Mouse (Mus musculus) left cerebral cortex, postnatal 36 days (tissue): ENCODE data around the gene Kif5c. TPM values are rescaled to one million over a fixed set of nuclear protein-coding genes. Genes with fewer than 3 reads are reported as not detected.
A peak's percentile ranks its signal among the peaks of the same experiment; 100 is the strongest.

Source experiments
- DNase-seq, 2 experiments: peaks; one replicate each; pipeline ENCODE4 v3.0.0; 2021 to 2022; ENCODE audit warnings: low spot score in 2 of 2, mixed read lengths in 1 of 2
- intact Hi-C: fragments of 180-260 bp; cut with DNase I; formaldehyde crosslinking; loops from one replicate; pipeline ENCODE4 v1.15.1; 2025
- total RNA-seq, 2 experiments: library from RNA; stranded (reverse); gene quantifications; 2 replicates each; pipeline ENCODE4 v1.2.3; 2021

Kif5c gene
- total RNA-seq = 100 to 1,000 TPM; 591 to 630 TPM

DNA sequence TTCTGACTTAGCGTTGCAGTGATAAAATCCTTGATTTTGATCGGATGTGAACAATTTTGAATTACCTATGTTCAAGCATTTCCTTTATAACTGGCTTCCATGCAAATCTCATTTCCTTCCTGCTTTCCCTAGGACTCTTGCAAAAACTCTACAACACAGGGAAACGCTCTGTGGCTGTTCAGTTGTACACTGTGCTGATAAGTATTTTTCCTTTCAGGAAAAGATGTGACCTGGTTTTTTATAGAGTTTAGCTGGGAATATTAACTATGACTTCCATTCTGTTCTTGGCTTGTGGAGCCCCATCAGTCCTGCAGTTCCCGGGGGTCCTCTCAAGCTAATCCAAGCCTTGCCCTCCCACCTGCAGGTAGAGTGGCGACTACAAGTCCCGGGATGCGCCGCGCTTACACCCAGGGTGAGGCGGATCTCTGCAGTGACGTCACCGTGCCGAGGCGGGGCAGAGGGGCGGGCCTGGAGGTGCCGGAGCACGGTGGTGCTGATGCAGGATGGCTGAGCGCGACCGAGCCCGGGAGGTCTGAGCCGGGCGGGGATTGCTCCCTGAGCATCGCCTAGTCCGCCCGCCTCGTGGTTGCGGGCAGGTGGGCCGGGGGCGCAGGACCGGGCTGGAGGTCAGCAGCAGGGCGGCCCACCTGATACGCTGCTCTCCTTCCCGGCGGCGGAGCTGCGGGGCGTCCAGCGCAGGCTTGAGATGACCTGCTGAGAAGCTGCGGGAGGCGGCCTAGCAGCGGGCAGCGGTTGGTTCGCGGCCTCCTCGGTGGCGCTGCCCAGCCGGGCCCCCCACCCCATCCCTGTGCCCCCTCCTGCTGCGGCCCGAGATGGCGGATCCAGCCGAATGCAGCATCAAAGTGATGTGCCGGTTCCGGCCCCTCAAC lies at the start of gene Kif5c:
Gene Kif5c (plus strand): TSS at position 470 of the 890 bp plus-strand sequence.
- intact Hi-C loops = loop anchor here (5.0 kb wide), 1 partner anchor 47 kb away; no protein-coding TSS in a partner anchor
- DNase-seq = peak; percentile 92 to 95

DNA sequence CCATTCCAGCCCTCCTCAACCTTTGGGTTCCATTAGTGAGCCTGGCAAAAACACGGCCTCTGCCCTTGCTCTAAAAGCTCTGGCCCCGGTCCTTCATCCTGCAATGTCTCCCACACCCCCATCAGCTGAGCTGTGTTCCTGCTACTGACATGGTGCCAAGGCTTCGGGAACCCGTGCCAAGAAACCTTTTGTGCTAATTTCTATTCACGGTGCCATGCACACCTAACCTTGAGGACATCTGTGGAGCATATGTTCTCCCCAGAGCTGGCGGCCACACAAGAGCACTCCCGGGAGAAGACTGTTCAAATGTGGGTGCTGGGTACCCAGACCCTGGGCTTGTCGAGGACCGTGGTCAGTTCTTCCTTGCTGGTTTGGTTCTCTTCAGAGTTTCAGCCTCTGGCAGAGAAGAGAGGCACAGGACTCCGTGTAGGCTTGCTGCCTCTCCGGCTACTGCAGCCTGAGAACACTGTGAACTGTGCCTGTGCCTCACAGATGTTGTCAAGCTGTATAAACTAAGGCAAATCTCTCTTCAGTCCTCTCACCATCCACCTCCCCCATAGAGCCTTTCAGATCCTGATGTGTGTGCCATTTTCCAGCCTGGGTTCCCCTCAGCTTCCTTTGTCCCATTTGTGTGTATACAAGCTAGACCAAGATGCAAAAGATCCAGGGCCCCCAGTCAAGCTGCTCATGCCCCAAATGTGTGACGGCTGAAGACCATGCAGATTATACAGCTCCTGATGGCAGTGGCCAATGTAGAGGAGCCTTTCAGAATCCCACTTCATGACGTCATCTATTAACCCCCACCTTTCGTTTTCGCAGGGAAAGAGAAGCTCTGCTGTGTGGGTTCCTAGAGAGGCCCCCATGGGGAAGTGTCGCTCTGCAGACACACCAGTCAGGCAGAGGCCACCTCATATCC lies 49.0 kb upstream of the Kif5c start:
- intact Hi-C loops = loop anchor here (5.0 kb wide), 1 partner anchor 47 kb away; the partner anchor contains the start of gene Kif5c
- peak; percentile 25 to 45 for DNase-seq

DNA sequence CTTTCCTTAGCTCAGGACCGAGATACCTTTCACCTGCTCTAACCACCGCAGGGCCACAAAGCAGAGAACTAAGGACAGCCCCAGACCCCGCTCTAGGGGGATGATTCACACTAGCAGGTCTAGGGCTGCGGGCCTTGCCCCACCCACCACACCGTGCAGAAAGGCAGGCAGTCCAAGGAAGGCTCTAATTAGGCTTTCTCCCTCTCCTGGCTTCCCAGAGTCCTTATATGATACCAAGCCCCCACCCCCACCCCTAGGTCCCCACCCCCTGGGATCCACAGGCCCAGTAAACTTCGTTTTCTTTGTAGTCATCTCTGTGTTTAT lies 48.4 kb upstream of the Kif5c start:
- no peak for DNase-seq
- intact Hi-C loops = loop anchor here (5.0 kb wide), 1 partner anchor 47 kb away; the partner anchor contains the start of gene Kif5c

DNA sequence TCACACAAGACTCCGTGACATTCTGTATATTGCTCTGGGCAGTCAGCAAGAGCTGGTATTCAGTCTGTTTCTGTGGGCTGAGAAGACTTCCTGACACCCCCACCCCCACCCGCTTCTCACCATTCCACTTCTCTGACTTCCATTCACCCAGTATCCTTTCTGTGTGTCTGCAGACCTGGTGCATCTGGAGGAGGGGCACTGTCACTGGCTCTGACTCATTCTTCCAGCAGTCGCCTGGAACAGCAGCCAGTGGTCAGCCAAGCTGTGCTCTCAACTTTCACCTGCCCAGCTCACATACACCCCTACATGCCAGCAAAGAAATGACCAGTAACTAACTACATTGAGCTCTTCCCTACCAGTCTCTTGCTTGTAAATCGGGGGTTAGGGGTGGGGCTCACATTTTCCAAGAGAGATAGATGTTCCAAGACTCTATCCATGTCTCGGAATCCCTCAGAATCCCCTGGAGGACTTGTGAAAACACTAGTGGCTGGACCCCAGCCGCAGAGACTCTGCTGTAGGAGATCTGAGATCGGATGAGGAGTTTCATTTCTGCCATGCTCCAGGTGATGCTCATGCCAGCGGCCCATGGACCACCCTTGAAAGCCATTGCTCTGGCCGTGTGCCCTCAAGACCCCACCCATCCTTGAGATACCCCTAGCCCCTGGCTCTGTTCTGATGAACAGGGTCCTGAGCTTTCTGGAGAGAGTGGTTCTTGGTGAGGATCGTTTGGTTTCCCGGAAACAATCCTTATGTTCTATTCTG lies 47.8 kb upstream of the Kif5c start:
- intact Hi-C loops = loop anchor here (5.0 kb wide), 1 partner anchor 46 kb away; the partner anchor contains the start of gene Kif5c
- no peak for DNase-seq

DNA sequence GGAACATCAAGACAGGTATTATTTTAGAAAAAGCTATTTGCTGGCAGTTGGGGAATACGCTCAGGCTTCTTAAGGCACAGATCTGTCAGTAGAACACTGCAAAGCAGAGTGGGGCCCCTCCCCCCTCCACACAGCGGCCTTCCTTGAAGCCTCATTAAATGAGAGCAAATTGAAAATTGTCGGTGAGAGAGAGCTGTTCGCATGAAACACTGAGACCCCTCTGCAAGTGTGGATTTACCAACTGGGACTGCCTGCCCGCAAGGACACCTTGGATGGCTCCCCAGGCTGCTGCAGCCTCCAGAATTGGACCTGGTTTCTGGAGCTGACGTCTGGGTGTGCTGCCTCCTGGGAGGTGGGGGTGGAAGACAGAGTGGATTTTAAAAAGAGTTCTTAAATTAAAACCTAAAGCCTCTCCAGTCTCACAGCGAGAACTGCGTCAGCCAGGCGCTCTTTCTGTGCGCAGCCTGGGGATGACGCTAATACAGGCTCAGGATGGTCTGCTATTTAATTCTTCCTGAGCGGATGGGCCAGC lies 46.9 kb upstream of the Kif5c start:
- peak; percentile 67 to 83 for DNase-seq

DNA sequence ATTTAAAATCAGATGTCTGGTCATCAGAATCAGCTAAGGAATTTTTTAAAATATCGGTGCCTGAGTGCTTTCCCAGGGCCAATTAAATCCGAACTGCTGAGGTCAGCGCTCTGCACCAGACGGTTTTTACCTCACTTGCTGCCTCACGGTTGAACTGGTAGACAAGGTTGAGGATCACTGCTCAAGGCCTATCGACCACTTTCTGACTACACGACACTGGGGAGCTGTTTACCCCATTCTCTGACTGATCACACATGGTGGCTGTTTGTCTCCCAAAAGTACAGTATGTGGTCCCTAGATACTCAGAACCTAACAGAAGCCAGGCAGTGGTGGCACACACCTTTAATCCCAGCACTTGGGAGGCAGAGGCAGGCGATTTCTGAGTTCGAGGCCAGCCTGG lies 46.4 kb upstream of the Kif5c start:
- no peak for DNase-seq
- intact Hi-C loops = loop anchor here (5.0 kb wide), 1 partner anchor 45 kb away; the partner anchor contains the start of gene Kif5c

More for the DNA sequence above, 46.9 kb upstream of the Kif5c start:
- intact Hi-C loops = loop anchor here (5.0 kb wide), 1 partner anchor 45 kb away; the partner anchor contains the start of gene Kif5c

DNA sequence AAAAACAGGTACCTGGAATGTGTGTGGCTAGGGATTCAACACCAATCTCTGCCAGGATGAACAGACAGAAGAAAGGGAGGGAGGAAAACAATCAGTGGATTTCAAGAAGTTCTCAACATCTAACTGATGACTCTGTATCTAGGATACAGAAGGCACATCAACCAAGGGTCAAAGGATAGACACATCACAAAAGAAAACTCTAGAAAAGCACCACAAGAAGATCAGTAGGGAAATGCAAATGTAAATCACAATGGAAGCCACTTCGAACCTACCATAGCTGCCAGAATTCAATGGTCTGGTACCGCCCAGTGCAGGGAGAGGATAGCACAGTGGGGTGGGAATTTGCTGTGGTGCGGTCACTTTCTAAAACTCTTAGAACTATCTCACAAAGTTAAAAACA lies 45.8 kb upstream of the Kif5c start:
- DNase-seq = no peak
- intact Hi-C loops = loop anchor here (5.0 kb wide), 1 partner anchor 44 kb away; the partner anchor contains the start of gene Kif5c

DNA sequence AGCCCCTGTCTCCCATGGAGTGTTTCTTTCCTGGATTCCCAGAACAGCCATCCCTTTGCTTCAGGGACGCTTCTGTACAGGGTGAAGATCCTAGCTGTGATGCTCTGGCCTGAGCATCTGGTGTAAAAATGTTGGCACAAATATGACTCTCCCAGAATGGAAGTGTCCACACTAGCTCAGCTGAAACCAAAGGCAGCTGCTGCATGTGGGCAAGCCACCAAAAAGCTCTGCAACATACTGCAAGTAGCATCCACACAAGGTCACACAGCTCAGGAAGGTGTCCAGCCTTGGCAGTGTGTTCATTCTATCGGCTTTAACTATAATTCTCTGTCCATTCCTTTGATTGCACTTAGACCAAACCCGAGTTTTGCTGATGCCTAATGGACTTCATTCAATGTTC lies 38.5 kb upstream of the Kif5c start:
- intact Hi-C loops = no loop called here
- no peak for DNase-seq

DNA sequence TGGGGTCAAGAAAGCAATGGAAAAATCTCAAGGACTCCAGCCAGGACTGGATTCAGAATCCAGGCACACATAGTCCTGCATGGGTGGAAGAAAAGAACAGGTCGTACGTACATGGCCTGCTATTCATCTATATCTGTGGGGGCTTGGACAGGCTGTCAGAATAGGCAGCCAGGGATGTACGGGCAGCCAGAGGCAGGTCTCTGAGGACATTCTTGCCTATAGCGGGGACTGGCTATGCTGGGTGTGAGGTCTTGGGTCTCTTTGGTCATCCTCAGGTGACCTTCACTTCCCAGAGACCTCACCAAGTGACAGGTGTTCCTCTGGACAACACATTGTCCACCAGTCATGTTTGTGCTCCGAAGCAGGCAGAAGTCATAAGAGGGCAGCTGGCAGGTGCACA lies 36.6 kb upstream of the Kif5c start:
- intact Hi-C loops = no loop called here

DNA sequence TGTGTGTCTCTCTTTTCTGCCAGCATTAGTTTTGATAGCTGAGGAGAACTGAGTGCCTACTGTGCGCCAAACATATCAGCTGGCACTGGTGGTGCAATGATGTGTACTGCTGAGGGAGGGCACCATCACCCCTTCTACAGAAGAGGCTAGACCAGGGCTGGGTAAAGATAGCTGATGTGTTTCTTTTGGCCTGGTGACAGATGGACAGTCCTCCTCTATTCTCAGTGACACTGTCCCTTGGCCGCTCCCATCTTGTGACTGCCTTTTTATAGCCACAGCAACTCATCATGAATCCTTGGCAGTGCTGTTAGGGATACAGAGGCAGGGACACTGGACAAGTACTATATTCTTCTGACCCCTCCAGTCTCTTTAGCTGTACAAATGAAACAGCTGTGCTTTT lies 35.8 kb upstream of the Kif5c start:
- DNase-seq = no peak
- intact Hi-C loops = no loop called here

More for the DNA sequence above, 36.6 kb upstream of the Kif5c start:
- DNase-seq = no peak

DNA sequence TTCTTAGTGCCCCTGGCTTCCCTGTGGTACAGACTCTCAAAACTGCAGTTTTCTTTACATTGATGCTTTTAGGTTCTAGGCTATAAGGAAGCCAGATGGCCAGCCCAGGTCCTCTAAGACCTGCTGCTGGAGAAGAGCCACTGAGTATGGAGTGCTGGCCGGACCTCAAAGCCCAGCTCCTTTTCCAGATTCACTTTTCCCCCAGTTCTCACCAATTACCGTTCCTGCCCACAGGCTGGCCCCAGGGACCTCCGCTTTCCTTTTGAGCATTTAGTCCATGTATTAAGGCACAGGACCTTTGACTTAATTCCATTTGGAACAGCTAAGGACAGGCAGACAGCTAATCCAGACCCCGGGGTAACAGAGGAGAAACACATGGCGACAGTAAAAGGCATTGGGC lies 28.6 kb upstream of the Kif5c start:
- intact Hi-C loops = no loop called here
- no peak for DNase-seq

DNA sequence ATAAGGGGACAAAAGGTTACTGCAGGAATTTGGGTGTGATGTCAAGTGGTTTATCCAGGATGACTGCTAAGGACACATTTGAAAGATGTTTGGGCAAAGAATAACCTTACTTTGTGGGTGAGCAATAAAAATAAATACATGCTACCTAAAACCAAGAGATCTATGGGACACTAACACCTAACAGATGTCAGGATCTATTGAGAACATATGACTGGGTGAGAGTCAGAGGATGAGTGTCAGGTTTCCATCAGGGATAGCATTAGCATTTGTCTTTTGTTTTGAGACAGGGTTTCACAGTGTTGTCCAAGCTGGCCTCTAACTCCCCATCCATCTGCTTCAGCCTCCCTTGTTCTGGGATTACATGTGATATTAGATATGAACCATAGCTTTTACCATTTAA lies 26.2 kb upstream of the Kif5c start:
- DNase-seq = no peak
- intact Hi-C loops = no loop called here

DNA sequence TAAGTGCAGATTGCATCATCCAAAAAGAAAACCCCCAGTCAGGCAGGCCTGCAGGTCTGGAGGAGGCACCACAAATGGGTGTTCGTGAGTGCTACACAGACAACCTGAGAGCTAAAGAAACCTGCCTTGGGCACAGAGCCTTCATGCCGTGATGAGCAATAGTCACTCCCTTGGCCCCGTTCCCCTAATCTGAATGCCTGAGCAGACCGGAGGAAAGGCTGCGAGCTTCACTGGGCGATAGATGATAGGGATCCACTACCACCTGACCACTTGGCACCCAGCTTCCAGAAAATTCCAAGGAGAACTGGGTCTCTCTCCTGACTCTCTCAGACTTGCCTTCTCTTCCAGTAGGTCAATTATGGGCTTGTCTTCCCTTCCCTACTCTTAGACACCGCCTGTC lies 24.2 kb upstream of the Kif5c start:
- intact Hi-C loops = no loop called here
- DNase-seq = peak in 1 of 2 experiments; percentile 32

DNA sequence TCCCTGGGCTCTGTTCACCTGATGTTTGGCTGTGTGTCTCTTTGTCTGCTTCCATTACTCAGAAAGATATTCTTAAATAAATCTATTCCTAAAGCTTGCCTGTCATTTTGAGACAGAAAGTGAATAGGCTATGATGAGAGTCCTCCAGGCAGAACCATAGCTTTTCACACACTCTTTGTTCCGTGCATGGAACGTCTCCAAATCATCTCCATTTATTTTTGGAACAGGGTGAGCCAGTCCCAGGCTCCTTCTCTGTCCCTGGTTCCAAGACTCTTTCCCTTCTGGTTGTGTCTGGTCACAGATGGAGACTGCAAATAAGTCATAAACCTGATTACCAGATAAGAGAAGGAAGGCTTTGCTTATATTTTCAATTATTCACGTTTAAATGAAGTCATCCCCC lies 22.8 kb upstream of the Kif5c start:
- intact Hi-C loops = no loop called here
- no peak for DNase-seq

DNA sequence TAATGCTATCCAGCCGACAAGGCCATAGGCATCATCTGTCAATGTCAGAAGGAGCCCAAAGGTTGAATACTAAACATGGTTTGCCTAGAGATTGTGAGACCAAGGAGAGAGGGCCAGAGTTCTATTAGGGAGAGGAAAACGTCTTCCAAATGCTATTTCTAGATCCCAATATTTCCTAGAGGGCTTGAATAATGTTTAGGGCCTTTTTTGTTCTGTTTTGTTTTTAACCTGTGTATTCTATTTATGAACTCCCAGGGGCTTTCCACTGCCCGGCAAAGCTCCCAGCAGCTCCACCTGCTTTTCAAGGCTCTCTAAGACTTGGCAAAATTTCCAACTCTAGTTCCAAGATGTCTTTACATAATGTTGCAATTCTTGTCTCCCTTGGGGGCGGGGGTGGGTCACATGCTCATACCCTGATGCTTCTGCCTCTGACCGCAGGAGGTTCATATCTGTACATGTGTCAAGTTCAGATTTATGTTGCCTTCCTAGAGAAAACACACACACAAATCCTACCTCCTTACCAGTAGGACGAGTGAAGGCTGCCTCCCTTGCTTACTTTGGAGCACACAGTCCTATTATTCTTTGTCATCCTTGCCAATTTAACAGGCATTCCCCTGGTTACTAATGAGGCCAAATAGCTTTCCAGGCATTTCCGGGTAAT lies 18.9 kb upstream of the Kif5c start:
- no peak for DNase-seq
- intact Hi-C loops = no loop called here

DNA sequence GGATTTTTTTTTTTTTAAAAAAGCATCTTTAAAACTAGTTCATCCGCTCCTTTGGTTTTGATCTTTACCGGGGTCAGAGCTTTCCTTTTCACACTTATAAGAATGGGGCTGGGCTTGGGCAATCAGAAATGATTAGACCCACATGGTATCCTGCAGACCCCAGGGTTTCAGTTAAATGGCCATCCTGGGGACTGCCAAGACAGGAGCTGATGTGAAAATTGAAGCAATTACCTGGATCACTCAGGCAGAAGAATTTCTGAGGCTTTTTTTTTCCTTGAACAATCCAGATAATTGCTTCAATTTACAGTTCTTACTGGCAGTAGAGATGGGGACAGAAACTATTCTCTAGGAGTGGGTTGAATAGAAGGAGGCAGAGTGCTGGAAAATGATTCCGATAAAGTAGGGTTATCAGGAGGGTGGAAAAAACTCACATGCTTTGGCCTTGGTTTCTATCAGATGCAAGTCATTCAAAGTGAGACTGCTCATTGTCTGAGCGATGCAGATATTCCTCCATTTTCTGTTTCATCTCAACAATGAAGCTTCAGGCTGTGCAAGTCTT lies 16.2 kb upstream of the Kif5c start:
- intact Hi-C loops = no loop called here
- no peak for DNase-seq

DNA sequence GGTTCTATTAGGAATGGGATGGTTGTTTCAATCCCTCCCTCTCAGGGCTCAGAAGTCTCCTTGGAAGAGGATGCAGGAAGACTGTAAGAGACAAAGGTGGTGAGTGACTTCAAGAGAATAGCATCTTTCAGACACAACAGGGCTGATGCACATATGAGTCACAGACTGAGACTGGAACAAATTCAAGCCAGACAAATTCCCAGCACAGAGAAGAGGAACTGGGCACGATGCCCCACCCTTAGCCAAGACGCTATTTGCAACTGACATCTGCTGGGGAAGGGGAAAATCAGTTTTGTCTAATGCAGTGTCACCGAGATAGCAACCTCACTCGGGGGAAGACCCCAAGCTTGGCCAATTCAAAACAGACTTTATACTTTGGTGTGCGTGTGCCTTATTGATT lies 9.5 kb upstream of the Kif5c start:
- intact Hi-C loops = no loop called here
- DNase-seq = peak; percentile 39 to 49

DNA sequence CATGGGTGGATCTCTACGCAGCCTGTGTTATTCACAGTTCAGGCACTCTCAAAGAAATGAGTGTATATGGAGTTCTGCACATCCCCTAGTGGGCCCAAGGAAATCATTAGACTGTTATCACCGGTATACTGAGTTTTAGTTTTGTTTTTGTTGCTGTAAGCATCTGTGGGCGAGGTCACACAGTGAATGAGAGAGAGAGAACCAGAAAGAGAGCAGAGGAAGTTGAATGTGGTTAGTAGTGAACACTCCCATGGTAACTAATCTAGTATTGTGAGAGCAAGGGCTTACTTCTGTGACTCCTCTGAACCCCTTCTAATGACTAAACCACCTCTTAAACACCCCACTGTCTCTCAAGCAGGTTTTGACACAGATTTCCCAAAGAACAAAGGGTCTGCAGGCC lies 2.3 kb upstream of the Kif5c start:
- intact Hi-C loops = loop anchor here (5.0 kb wide), 1 partner anchor 44 kb away; no protein-coding TSS in a partner anchor
- no peak for DNase-seq
